Mouse (Mus musculus): Measurements from ENCODE around the gene Apba1.

DNA sequence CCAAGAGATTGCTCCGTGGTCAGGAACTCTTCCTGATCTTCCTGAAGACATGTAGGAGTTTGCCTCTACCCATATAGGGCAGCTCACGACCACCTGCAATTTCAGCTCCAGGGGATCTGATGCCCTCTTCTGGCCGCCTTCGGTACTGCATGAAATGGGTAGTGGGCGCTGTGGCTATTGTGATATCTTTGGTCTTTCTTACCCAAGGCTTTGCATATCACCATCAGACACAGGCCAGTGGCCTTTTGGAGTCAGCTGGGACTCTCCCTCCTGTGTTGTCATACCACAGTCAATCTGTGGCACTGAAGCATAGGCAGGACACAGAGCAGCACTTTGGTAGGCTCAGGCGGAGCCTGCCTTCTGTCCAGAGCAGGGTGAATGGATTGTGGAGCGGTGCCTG lies 13.3 kb downstream of the Apba1 start:
- TF ChIP-seq CTCF (IDR thresholded peaks at IDR 0.05; ENCODE audit: low read depth, low read length) (peak; percentile 58), POLR2A (IDR thresholded peaks at IDR 0.05; ENCODE audit: extremely low read depth, insufficient read depth, low read length) (no peak)

Data from liver, adult 2 months (tissue).